Mouse (Mus musculus) neutrophil, adult 5-6 weeks (primary cell): Measurements from ENCODE around the gene Stk10. TPM values are rescaled to one million over a fixed set of nuclear protein-coding genes. Genes with fewer than 3 reads are reported as not detected.
"Not testable (repeated sequence)": the region's sequence is repeated elsewhere in the genome, so short reads cannot be mapped to it uniquely, and the experiment has no call there.

Experiments
- ATAC-seq: fragments of 151-379, 151-347 bp; 2 replicates; pipeline ENCODE4 v1.8.0; 2017; ENCODE audit warnings: mild to moderate bottlenecking, moderate TSS enrichment; ENCODE audit not compliant: insufficient number of reproducible peaks, poor library complexity, low FRiP score, severe bottlenecking; ENCODE audit errors: extremely low read depth
- total RNA-seq: library from RNA; stranded (forward); fragments of 200-1000 nt; gene quantifications from 2 replicates; pipeline ENCODE4 v1.2.3, GENCODE M21; 2017

The Stk10 gene
- 193 and 200 TPM in 2 replicates for total RNA-seq

DNA sequence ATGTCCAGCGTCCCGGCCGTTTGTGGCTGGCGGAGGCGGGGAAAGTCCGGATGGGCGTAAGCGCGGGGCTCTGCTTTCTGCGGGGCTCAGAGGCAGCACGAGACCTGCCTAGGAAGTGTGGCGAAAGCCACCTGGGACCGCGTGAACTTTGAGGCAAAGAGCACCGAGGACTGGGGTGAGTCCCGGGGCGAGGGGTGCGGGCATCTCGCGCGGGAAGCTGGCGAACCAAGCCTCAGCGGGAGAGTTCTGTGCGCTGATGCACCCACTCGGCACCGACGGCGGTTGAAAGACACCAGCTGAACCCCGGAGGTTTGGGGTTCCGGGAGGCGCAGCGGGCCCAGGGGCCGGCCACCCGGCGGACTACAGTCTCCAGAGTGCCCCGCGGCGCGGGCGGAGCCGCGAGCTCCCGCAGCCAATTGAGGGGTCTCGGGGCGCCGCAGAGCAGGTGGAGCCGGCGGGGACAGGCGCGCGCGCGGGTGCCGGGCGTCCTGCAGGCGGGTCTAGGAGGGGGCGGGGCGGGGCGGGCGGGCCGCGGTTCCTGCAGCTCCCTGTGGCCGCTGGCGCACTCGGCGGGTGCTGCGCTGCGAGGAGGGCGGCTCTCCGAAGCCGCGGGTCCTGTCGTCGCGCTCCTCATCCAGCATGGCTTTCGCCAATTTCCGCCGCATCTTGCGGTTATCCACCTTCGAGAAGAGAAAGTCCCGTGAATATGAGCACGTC, at the start of gene Stk10:
Gene Stk10, plus strand, starts transcription at position 541 of the 717 bp plus-strand sequence.
- peak; percentile 57 for ATAC-seq

GRCm38 (mm10) chr11:32485290-32485689, 47.8 kb upstream of the Stk10 start:
- no peak for ATAC-seq

DNA sequence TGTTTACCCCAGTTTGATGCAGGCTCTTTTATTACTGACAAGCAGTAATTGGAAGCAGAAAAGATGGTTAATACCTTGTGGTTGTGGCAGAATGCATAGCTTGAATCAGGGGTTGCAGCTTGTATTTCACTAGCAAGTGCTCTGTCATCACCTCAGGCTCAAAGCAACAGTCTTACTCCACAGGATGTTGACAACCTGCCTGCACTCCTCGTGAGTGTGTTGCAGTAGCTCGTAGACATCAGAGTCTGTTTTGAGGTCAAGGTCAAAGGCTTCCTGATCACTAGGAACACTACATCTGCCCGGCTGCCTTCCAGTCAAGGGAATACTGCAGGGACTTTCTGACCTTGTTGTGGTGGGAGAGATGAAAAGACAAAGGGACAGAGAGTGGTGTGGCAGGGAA, 46.5 kb upstream of the Stk10 start:
- ATAC-seq: no peak

- ATAC-seq: no peak
Observed at GRCm38 (mm10) chr11:32487501-32487900, 45.6 kb upstream of the Stk10 start.

- ATAC-seq: no peak
Observed at GRCm38 (mm10) chr11:32488344-32488743, 44.8 kb upstream of the Stk10 start.

- peak; percentile 84 for ATAC-seq
Observed at GRCm38 (mm10) chr11:32488808-32489670, 44.1 kb upstream of the Stk10 start.

DNA sequence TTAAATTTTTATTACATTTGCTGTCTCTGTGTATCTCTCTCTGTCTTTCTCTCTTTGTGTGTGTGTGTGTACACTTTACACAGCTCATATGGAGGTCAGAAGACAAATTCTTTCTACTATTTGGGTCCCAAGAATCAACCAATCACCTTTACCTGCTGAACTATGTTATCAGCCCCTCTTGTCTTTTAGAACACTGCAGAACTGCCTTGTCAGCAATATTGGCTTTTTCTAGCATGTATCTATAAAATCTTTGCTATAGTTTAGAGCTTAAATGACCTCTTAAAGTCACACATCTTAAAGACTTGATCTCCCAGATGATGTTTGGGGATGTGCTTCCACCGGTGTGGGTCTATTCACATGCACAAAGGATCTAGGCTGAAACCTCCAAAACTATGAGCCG, 42.0 kb upstream of the Stk10 start:
- ATAC-seq: no peak

DNA sequence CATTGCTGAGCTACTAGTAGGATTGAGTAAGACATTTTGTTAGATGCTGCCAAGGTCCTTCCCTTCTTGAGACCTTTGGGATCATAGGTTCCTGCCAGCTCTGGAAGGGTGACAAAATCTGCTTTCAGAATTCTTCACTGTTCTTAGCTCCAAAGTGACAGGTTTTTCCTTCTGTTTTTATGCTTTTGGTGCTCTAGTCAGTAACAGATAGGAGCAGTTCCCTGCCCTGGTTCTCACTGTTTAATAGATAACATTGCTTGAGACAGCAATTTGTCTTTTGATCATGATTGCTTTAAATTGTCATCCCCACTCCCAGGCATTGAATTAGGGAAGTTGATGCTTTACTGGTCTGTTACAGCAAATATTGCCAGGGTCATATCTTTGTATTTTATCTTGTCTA, 39.8 kb upstream of the Stk10 start:
- ATAC-seq: no peak

DNA sequence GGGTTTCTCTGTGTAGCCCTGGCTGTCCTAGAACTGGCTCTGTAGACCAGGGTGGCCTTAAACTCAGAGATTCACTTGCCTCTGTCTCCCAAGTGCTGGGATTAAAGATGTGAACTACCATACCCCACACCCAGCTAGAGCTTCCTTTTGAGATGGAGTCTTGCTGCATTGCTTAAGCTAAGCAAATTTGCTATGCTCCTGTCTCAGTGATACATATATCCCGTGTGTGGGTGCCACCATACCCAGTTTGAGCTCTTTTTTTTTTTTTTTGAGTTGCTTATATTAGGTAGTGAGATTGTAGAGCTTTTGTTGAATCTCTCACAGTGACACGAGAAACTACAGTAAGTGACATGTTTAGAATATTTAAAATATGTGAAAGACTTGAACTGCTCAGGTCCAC, 37.8 kb upstream of the Stk10 start:
- no peak for ATAC-seq

GRCm38 (mm10) chr11:32498757-32499535, 34.2 kb upstream of the Stk10 start:
- ATAC-seq: no peak

GRCm38 (mm10) chr11:32499931-32500330, 33.2 kb upstream of the Stk10 start:
- no peak for ATAC-seq

GRCm38 (mm10) chr11:32503711-32504110, 29.4 kb upstream of the Stk10 start:
- no peak for ATAC-seq

- ATAC-seq: no peak
Observed at GRCm38 (mm10) chr11:32505091-32505739, 27.9 kb upstream of the Stk10 start.

- ATAC-seq: no peak
Observed at GRCm38 (mm10) chr11:32510930-32511329, 22.2 kb upstream of the Stk10 start.

- ATAC-seq: not testable (repeated sequence)
Observed at GRCm38 (mm10) chr11:32514853-32515252, 18.3 kb upstream of the Stk10 start.

DNA sequence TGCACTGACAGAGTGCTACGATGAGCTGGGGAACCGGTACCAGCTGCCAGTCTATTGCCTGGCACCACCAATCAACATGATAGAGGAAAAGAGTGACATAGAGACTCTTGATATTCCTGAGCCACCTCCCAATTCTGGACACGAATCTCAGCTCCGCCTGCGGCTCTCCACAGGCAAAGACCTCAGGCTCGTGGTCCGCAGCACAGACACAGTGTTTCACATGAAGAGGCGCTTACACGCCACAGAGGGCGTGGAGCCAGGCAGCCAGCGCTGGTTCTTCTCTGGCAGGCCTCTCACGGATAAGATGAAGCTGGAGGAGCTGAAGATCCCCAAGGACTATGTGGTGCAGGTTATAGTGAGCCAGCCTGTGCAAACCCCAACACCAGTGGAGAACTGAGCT, 17.0 kb upstream of the Stk10 start:
- no peak for ATAC-seq

GRCm38 (mm10) chr11:32516916-32517712, 16.0 kb upstream of the Stk10 start:
- ATAC-seq: no peak

- no peak for ATAC-seq
Observed at GRCm38 (mm10) chr11:32518770-32519169, 14.3 kb upstream of the Stk10 start.
